Mouse (Mus musculus): ENCODE measurements around the gene Gabra2. TPM values are rescaled to one million over a fixed set of nuclear protein-coding genes. Genes with fewer than 3 reads are reported as not detected.

Gabra2 gene
- polyA plus RNA-seq, 1 experiment from 2014 or later, result 0.69 TPM

DNA sequence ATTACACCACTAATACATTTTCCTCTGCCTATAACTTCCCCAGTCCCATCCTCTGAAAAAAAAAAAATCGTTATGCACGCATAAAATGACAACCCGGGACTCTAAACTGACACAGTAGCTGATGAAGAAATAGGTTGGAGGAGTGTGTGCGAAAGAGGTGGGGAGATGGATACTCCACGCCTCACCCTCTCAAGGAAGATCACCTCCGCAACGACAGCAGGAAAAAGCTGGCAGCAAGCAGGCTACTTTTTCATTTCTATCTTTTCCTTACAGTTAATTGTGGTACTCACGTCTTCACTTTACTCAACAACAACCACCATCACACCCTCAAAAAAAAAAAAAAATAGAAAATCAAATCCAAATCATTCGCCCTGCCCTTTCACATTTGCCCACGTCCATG lies 873 bp downstream of the Gabra2 start:
- peak overlapping the region; percentile 47 for H3K4me3 ChIP-seq (ENCODE audit: low read depth, low read length)
- H3K9ac ChIP-seq (ENCODE audit: low read depth, low read length), result no peak overlapping the region

DNA sequence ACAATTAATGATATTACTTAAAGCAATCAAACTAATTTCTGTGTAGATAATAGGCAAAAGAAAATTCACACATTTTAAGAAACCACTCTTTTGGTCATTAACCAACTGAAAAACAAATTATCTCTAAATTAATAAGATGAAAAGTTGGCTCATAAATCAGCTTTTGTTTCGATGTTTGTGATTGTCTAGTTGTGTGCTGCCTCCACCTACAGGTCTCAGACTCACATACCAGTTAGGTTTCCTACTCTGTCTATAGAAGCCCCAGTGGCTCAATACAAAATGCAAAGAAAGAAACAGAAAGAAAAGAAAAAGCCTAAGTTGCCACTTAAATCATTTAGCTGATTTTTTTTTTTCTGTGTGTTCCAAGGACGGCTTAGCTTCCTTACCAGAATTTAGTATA lies 1.8 kb downstream of the Gabra2 start:
- WGBS, result 73% methylated on average over 2 of the region's 2 CpGs
- no peak for TF ChIP-seq CTCF (IDR thresholded peaks at IDR 0.05; ENCODE audit: low read depth)
- no peaks in the 10 kb centered on the region for H3K36me3 ChIP-seq (ENCODE audit: control insufficient read depth, insufficient read depth)
- H3K4me2 ChIP-seq (replicated peaks; ENCODE audit: low read depth), result no peak overlapping the region
- H3K4me1 ChIP-seq (replicated peaks; ENCODE audit: control insufficient read depth, insufficient read depth, low read length), result no peaks in the 10 kb centered on the region
- no peak overlapping the region for H3K4me3 ChIP-seq (ENCODE audit: low read depth, low read length)
- H3K9ac ChIP-seq (ENCODE audit: low read depth, low read length), result no peak overlapping the region
- H3K27me3 ChIP-seq (replicated peaks; ENCODE audit: control insufficient read depth, insufficient read depth, low read length), result no peaks in the 10 kb centered on the region; the same call in 1 of the 2 replicates
- no peaks in the 10 kb centered on the region for H3K9me3 ChIP-seq (ENCODE audit: control insufficient read depth)
- no peak for ATAC-seq
- H3K27ac ChIP-seq (ENCODE audit: low read depth, low read length), result no peak overlapping the region

More for the DNA sequence above, 873 bp downstream of the Gabra2 start:
- 19% methylated on average over 10 of the region's 10 CpGs for WGBS
- Histone ChIP-seq H3K27ac (ENCODE audit: low read depth, low read length) (no peak overlapping the region), H3K4me1 (replicated peaks; ENCODE audit: control insufficient read depth, insufficient read depth, low read length) (no peaks in the 10 kb centered on the region), H3K27me3 (replicated peaks; ENCODE audit: control insufficient read depth, insufficient read depth, low read length) (no peaks in the 10 kb centered on the region; the same call in 1 of the 2 replicates), H3K4me2 (replicated peaks; ENCODE audit: low read depth) (peak overlapping the region; percentile 76), H3K9me3 (ENCODE audit: control insufficient read depth) (no peaks in the 10 kb centered on the region), H3K36me3 (ENCODE audit: control insufficient read depth, insufficient read depth) (no peaks in the 10 kb centered on the region)
- TF ChIP-seq CTCF (IDR thresholded peaks at IDR 0.05; ENCODE audit: low read depth), result no peak
- ATAC-seq, result no peak

DNA sequence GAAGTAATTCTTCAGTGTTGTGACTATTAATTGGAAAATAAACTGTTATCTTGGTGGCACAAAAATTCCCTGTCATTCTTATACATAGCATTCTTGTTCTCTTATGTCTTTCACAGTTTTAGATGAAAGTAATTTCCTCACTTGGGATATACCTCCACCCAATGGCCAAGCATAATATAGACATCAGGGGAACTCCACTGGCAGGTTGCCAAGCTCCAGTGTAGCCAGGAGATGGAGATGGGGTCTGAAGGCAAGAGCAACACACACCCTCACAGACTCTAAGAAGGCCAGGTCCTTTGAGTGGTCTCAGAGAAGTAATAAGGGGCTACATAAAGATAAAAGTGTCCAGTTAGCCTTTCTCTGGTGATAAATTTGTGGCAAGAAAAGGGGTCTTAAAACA lies 3.2 kb downstream of the Gabra2 start:
- Histone ChIP-seq H3K4me3 (ENCODE audit: low read depth, low read length) (no peak overlapping the region), H3K4me1 (replicated peaks; ENCODE audit: control insufficient read depth, insufficient read depth, low read length) (no peaks in the 10 kb centered on the region), H3K4me2 (replicated peaks; ENCODE audit: low read depth) (no peak overlapping the region), H3K27ac (ENCODE audit: low read depth, low read length) (no peak overlapping the region), H3K9me3 (ENCODE audit: control insufficient read depth) (no peaks in the 10 kb centered on the region), H3K9ac (ENCODE audit: low read depth, low read length) (no peak overlapping the region), H3K27me3 (replicated peaks; ENCODE audit: control insufficient read depth, insufficient read depth, low read length) (no peaks in the 10 kb centered on the region; the same call in 1 of the 2 replicates), H3K36me3 (ENCODE audit: control insufficient read depth, insufficient read depth) (no peaks in the 10 kb centered on the region)
- no peak for ATAC-seq
- TF ChIP-seq CTCF (IDR thresholded peaks at IDR 0.05; ENCODE audit: low read depth), result peak; percentile 38; the same call in 1 of the 2 replicates

DNA sequence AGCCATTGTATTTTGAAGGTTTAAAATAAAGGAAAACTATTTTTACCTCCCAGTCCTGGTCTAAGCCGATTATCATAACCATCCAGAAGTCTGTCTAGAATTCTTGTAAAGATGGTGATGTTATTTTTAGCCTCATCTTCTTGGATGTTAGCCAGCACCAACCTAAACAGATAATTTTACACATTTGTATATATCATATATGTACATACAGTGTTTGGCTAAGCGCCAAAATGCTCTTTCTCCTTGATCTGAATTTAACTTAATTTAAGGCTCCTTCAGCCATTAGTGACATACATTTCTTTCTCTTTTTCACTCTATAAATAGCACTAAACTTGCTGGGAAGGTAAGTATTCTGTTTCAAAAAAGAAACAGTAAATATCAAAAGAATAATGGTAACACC lies 3.7 kb downstream of the Gabra2 start:
- TF ChIP-seq CTCF (IDR thresholded peaks at IDR 0.05; ENCODE audit: low read depth), result no peak
- H3K36me3 ChIP-seq (ENCODE audit: control insufficient read depth, insufficient read depth), result no peaks in the 10 kb centered on the region
- H3K4me3 ChIP-seq (ENCODE audit: low read depth, low read length), result no peak overlapping the region
- 56% methylated on average over 2 of the region's 2 CpGs for WGBS
- no peak for ATAC-seq
- no peak overlapping the region for H3K27ac ChIP-seq (ENCODE audit: low read depth, low read length)
- H3K9ac ChIP-seq (ENCODE audit: low read depth, low read length), result no peak overlapping the region
- H3K27me3 ChIP-seq (replicated peaks; ENCODE audit: control insufficient read depth, insufficient read depth, low read length), result no peaks in the 10 kb centered on the region; the same call in 1 of the 2 replicates
- H3K4me2 ChIP-seq (replicated peaks; ENCODE audit: low read depth), result no peak overlapping the region
- H3K4me1 ChIP-seq (replicated peaks; ENCODE audit: control insufficient read depth, insufficient read depth, low read length), result no peaks in the 10 kb centered on the region
- H3K9me3 ChIP-seq (ENCODE audit: control insufficient read depth), result no peaks in the 10 kb centered on the region

DNA sequence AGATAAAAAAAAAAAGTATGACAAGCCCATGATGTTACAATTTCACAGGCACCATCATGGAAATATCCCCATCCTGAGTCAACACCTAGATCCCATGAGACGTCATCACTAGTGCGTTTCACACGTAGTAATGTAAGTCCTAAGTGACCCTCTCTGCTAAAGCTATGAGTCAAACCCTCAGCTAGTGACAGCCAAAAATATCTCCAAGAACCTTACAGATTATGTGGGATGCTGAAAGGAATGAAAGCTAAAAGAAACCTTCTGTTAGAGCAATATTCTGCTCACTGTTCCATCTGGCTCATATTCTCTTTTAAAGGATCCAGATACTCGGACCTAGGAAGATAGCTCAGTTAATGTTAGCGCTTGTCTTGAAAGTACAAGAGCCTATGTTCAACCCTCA lies 16.8 kb downstream of the Gabra2 start:
- WGBS, result 89% methylated on average over 5 of the region's 5 CpGs
- Histone ChIP-seq H3K27me3 (replicated peaks; ENCODE audit: control insufficient read depth, insufficient read depth, low read length) (no peaks in the 10 kb centered on the region), H3K4me2 (replicated peaks; ENCODE audit: low read depth) (no peak overlapping the region), H3K4me1 (replicated peaks; ENCODE audit: control insufficient read depth, insufficient read depth, low read length) (no peaks in the 10 kb centered on the region), H3K9me3 (ENCODE audit: control insufficient read depth) (no peaks in the 10 kb centered on the region), H3K9ac (ENCODE audit: low read depth, low read length) (no peak overlapping the region), H3K27ac (ENCODE audit: low read depth, low read length) (no peak overlapping the region), H3K36me3 (ENCODE audit: control insufficient read depth, insufficient read depth) (no peaks in the 10 kb centered on the region), H3K4me3 (ENCODE audit: low read depth, low read length) (no peak overlapping the region)
- no peak for TF ChIP-seq CTCF (IDR thresholded peaks at IDR 0.05; ENCODE audit: low read depth)
- ATAC-seq, result no peak

DNA sequence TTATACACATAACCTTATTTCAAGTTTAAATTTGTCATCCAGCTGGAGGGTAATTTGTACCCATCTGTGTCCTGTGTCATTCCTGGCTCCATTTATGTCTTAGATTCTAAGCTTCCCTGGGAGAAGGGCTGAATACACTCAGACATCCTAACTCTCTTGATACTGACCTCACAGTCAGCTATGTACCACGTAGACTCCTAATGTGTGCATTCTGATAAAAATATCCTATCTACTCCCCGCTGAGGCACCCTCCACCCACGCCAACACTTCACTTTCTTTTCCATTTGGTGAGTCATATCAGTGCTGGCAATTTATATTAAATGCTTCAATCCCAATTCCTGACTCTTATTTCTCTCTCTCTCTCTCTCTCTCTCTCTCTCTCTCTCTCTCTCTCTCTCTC lies 34.0 kb downstream of the Gabra2 start:
- no peak for ATAC-seq
- no peak for TF ChIP-seq CTCF (IDR thresholded peaks at IDR 0.05; ENCODE audit: low read depth)
- H3K9me3 ChIP-seq (ENCODE audit: control insufficient read depth), result no peaks in the 10 kb centered on the region
- H3K4me1 ChIP-seq (replicated peaks; ENCODE audit: control insufficient read depth, insufficient read depth, low read length), result no peaks in the 10 kb centered on the region
- H3K36me3 ChIP-seq (ENCODE audit: control insufficient read depth, insufficient read depth), result no peaks in the 10 kb centered on the region
- no peak overlapping the region for H3K4me3 ChIP-seq (ENCODE audit: low read depth, low read length)
- no peak overlapping the region for H3K4me2 ChIP-seq (replicated peaks; ENCODE audit: low read depth)
- H3K27me3 ChIP-seq (replicated peaks; ENCODE audit: control insufficient read depth, insufficient read depth, low read length), result no peaks in the 10 kb centered on the region
- no peak overlapping the region for H3K9ac ChIP-seq (ENCODE audit: low read depth, low read length)
- H3K27ac ChIP-seq (ENCODE audit: low read depth, low read length), result no peak overlapping the region
- 68% methylated on average over 3 of the region's 3 CpGs for WGBS

DNA sequence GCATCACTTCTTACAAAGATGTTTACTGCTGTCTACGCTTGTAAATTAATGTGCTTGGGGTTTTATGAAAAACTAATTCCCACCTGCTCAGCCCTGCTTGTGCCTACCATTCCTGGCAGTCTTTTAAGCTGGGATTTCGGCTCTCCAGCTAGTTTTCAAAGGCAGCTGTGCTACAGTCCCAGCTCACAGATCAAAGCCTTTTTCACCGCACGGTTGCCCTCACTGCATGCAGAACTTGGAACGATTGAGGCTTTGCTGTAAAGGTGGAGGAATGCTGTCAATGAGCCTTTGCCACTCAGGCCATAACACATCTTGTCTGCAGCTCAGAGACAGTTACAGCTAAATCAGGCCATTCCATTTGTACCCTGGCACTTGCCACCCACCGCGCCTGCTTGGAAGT lies 37.6 kb downstream of the Gabra2 start:
- H3K27ac ChIP-seq (ENCODE audit: low read depth, low read length), result no peak overlapping the region
- no peaks in the 10 kb centered on the region for H3K27me3 ChIP-seq (replicated peaks; ENCODE audit: control insufficient read depth, insufficient read depth, low read length)
- H3K4me3 ChIP-seq (ENCODE audit: low read depth, low read length), result no peak overlapping the region
- no peaks in the 10 kb centered on the region for H3K9me3 ChIP-seq (ENCODE audit: control insufficient read depth)
- no peaks in the 10 kb centered on the region for H3K4me1 ChIP-seq (replicated peaks; ENCODE audit: control insufficient read depth, insufficient read depth, low read length)
- WGBS, result 72% methylated on average over 7 of the region's 7 CpGs
- no peak for TF ChIP-seq CTCF (IDR thresholded peaks at IDR 0.05; ENCODE audit: low read depth)
- no peak for ATAC-seq
- H3K9ac ChIP-seq (ENCODE audit: low read depth, low read length), result no peak overlapping the region
- no peaks in the 10 kb centered on the region for H3K36me3 ChIP-seq (ENCODE audit: control insufficient read depth, insufficient read depth)
- H3K4me2 ChIP-seq (replicated peaks; ENCODE audit: low read depth), result no peak overlapping the region

Measured in intestine, postnatal 0 days (tissue).